Mouse (Mus musculus): ENCODE measurements around the gene Slc40a1.

Slc40a1 gene

GRCm38 (mm10) chr1:45926393-45926763 is at the start of gene Slc40a1:
Slc40a1 (minus strand) TSS chr1:45926523.
- no peak for DNase-seq (ENCODE audit: low spot score)

DNA sequence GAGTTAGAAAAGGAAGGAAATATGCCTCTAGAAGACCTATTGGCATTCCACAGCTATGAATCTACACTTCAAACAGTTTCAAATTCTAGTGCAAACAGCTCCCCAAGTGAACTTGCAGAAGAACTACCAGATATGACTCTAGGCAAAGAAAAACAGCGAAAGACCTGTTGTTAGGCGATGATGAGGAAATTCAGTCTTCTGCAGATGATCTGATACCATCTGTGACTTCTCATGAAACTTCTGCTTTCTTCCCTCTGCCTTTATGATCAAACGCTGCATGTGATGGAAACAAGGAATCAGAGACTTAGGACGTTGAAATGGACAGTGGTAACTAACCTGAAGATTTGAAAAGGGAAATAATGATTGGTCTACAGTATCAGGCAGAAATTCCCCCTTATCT is 45.0 kb upstream of the Slc40a1 start:
- DNase-seq (ENCODE audit: low spot score), result no peak

- DNase-seq (ENCODE audit: low spot score), result no peak
Observed at GRCm38 (mm10) chr1:45948988-45949387, 22.7 kb upstream of the Slc40a1 start.

- no peak for DNase-seq (ENCODE audit: low spot score)
Observed at GRCm38 (mm10) chr1:45947843-45948242, 21.5 kb upstream of the Slc40a1 start.

GRCm38 (mm10) chr1:45931127-45931526 is 4.8 kb upstream of the Slc40a1 start:
- DNase-seq (ENCODE audit: low spot score), result no peak

DNA sequence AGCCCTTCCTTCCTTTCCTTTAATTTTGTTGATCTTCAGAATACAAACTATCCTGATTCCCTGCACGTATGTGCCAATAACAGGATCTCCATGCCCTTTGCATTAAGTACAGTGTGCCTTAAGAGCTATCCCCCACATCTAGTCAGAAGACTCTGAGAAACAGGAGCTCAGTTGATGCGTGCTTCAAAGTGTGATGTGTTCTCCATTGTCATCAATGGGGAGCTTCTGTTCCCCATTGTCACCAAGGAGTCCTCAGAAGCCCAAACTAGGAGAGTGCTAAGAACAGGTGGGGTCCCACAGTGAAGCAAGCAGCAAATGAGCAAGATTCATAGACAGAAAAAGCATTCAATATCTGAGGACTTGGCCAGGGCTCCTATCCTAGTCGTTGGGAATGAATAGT is 588 bp upstream of the Slc40a1 start:
- DNase-seq (ENCODE audit: low spot score), result no peak

DNA sequence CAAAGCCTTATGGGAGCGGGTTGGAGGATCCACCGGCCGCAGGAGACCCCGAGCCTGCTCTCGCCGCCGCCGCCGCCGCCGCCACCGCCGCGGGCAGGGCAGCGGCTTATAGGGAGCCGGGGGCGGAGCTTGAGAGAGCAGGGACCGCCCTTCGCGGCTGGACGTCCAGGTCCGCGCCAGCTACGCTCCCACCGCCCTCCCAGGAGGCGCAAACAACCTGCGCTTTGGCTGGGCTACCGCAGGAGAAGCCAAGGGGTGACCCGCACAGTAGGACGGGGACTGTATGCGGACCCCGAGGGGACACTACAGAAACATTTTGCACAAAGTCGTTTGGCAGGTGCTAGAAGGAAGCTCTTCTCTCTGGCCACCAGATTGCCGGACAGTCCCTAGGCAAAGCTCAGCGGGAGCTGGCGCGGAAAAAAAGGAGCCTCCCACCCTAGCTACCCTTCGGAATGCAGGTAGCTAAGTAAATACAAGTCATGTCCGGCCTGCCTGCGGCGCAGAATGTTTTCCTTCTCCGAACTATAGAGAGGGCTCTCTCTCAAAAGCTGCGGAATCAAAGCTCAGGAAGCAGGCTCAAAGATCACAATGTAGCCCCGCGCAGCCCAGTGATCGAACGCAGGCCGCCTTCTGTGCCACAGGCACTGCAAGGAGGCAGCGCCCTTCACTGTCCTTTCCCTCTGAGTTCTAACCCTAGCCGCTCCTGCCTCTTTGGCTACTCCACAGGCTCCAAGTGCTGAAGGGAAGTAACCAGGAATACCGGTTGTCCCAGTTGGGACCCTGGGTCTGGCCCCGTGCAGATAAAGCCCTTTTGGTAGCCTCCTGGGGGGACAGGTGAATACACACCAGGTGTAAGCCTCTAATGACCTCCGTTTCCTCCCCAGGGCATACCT is 577 bp downstream of the Slc40a1 start:
- DNase-seq (ENCODE audit: low spot score), result no peak

DNA sequence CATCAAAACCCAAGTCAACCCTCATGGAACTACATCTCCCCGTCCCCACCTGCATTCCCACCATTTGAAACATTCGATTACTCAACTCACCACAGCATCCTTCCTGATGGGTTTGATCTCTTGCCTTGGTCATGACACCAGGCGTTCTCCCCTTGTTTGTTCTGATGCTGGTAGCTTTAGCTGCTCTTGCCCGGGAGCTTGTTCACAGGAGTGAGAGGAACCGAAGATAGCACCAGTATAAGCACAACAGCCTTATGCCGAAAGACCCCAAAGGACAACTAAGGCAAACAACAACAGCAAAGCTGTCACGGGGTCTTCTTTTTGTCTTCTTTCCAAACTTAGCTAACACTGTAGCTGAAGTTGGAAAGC is 1.2 kb downstream of the Slc40a1 start:
- no peak for DNase-seq (ENCODE audit: low spot score)

GRCm38 (mm10) chr1:45924516-45924915 is 1.8 kb downstream of the Slc40a1 start:
- no peak for DNase-seq (ENCODE audit: low spot score)

GRCm38 (mm10) chr1:45923306-45923705 is 3.0 kb downstream of the Slc40a1 start:
- no peak for DNase-seq (ENCODE audit: low spot score)

- DNase-seq (ENCODE audit: low spot score), result no peak
Observed at GRCm38 (mm10) chr1:45920703-45921102, 5.6 kb downstream of the Slc40a1 start.

- DNase-seq (ENCODE audit: low spot score), result no peak
Observed at GRCm38 (mm10) chr1:45919752-45920151, 6.6 kb downstream of the Slc40a1 start.

- no peak for DNase-seq (ENCODE audit: low spot score)
Observed at GRCm38 (mm10) chr1:45917136-45917803, 9.1 kb downstream of the Slc40a1 start.

- DNase-seq (ENCODE audit: low spot score), result no peak
Observed at GRCm38 (mm10) chr1:45916174-45916573, 10.1 kb downstream of the Slc40a1 start.

GRCm38 (mm10) chr1:45914236-45914635 is 12.1 kb downstream of the Slc40a1 start:
- no peak for DNase-seq (ENCODE audit: low spot score)

- no peak for DNase-seq (ENCODE audit: low spot score)
Observed at GRCm38 (mm10) chr1:45905107-45905821, 21.1 kb downstream of the Slc40a1 start.

DNA sequence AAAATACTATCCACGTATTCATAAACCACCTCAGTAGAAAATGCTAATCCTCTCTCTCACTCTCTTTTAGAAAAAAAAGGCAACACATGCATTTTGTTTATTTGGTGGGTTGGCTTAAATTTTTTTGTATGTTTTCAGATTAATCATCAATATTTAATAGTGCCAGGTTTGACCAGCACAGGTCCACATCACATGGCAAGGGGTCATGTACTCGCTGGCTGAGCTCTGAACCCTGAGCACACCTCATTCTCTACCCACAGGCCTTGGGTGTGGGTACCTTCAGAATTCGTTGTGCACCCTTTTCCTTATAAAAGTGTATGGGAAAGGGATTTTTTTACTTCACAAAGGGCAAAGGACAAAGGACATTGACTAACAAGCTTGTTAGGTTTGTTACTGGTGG is 22.2 kb downstream of the Slc40a1 start:
- DNase-seq (ENCODE audit: low spot score), result no peak

- DNase-seq (ENCODE audit: low spot score), result no peak
Observed at GRCm38 (mm10) chr1:45898044-45898443, 28.3 kb downstream of the Slc40a1 start.

DNA sequence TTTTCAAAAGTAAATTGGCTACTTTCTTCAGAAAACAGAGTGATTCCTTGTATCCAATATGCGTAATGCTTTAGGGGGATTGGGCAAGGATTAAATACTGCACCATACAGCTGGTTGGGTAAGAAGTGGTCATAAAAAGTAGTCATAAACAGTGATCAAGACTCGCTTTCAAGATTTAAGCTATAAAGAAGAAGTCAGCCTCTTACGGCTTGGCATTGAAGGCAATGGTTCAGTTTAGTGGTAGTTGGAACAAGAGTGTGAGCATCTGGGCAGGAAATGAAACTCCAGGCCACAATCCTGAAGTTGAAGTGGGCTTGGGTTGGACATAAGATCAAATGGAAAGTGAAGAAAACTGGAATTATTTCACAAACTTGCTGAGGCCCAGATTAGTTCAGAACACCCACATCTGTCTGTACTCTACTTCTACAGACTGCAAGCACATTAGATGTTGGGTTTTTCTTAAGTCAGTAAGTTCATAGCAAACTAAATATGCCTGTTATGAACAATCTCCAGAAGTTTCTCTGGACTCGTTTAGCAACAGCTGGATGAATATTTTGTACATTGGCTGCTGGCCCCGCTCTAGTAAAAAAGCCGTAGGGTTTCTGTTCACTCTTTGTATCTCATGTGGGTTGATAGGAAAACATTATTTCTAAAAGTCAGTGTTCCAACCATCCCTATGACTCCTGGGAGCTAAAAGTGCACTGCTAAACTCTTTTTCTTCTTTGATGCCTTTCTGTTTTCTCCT is 32.0 kb downstream of the Slc40a1 start:
- DNase-seq (ENCODE audit: low spot score), result no peak

DNA sequence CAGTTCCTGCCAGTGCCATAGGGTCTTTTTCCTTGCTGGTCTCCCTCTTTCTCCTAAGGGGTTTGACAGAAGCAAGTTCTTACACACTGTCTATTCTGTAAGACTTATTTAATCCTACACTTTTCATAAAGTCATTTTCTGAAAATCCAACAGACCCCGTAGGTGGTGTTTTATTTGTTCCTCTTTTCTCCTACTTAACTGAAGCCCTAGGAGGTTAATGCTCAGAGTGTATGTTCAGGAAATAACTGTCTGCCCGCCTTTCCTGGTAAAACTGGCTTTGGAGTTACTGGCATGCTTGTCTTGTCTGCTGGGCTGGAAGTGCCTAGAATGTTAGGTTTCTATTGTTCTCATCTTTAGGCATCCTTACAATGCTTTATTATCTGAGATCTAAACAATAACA is 34.3 kb downstream of the Slc40a1 start:
- DNase-seq (ENCODE audit: low spot score), result no peak

- no peak for DNase-seq (ENCODE audit: low spot score)
Observed at GRCm38 (mm10) chr1:45890173-45890572, 36.1 kb downstream of the Slc40a1 start, which contains the start of gene Gm5269. Gm5269 (minus strand) TSS chr1:45890273.

DNA sequence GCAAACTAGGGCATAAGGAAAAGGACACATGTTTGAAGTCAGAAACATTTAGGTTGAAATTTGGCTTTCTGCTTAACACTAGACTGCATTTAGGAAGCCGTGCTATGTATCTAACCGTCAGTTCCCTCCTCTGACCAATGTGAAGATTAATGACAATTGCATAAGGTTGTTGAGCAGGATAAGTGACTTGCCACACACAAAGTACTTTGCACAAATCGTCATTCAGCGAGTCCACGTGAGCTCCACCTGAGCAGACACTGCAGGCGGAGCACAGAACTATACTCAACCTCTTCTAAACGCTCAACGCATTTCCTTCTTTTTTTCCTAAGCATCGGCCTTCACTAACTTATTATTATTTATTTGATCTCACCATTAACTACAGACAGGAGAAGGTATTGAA is 39.5 kb downstream of the Slc40a1 start:
- no peak for DNase-seq (ENCODE audit: low spot score)

Measured in layer of hippocampus, adult 9-10 months (tissue).